Comparison of ENCODE assay signal across 8 mouse cellular contexts in the genomic region with DNA sequence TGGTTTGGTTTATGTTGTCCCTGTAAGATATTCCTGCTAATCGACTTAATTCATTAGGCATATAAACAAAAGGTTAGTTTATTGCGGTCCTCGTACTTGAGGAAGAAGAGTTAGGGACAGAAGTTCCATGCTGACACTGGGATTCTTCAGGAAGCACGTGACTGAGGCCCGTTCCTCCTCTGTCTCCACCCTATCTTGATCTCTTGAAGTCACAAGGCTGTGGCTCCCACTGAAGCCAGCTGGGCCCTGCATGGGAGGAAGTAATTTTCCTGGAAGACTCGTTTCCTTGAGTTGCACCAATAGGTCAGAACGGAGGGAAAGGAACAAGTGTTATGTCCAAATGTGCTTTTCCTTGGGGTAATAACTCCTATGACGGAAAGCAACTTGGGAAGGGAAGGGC. TPM values are rescaled to one million over a fixed set of nuclear protein-coding genes. Genes with fewer than 3 reads are reported as not detected.
A peak's percentile ranks its signal among the peaks of the same experiment; 100 is the strongest.
DNase-seq lines count a peak whose midpoint lies in the region; ATAC-seq lines count a peak whose summit lies in the region.

No protein-coding gene starts in this region.

- no peak overlapping the region for H3K4me3 ChIP-seq in heart, embryonic 11.5 days (ENCODE audit: low read depth, low read length)
- H3K4me3 ChIP-seq in kidney, embryonic 15.5 days (replicated peaks) = peak overlapping the region; percentile 77

- no peak overlapping the region for H3K9ac ChIP-seq in heart, embryonic 11.5 days (ENCODE audit: low read depth, low read length)
- H3K9ac ChIP-seq in kidney, embryonic 15.5 days = peak overlapping the region; percentile 81; the same call in 1 of the 2 replicates

- 54% methylated on average over 8 of the region's 8 CpGs for WGBS in heart, embryonic 11.5 days (ENCODE audit: insufficient replicate concordance)
- WGBS in kidney, embryonic 15.5 days = 56% methylated on average over 8 of the region's 8 CpGs

- H3K27ac ChIP-seq in heart, embryonic 11.5 days (ENCODE audit: low read depth, low read length) = no peak overlapping the region
- peak overlapping the region; percentile 89; the same call in 1 of the 2 replicates for H3K27ac ChIP-seq in kidney, embryonic 15.5 days

- no peaks in the 10 kb centered on the region for H3K9me3 ChIP-seq in heart, embryonic 11.5 days (replicated peaks; ENCODE audit: control insufficient read depth, low read length)
- H3K9me3 ChIP-seq in kidney, embryonic 15.5 days (replicated peaks) = no peaks in the 10 kb centered on the region

- no peak for ATAC-seq in heart, embryonic 11.5 days (replicated peaks; ENCODE audit: insufficient number of reproducible peaks, low FRiP score, low TSS enrichment)
- ATAC-seq in kidney, embryonic 15.5 days (replicated peaks; ENCODE audit: low FRiP score) = no peak

- H3K36me3 ChIP-seq in heart, embryonic 11.5 days (ENCODE audit: control insufficient read depth, insufficient read depth, low read length) = 0 out of 2 replicates have a peak, but pooled peaks cover 2% of the 10 kb centered on the region
- H3K36me3 ChIP-seq in kidney, embryonic 15.5 days = peaks cover 21% of the 10 kb centered on the region

- no peaks in the 10 kb centered on the region for H3K27me3 ChIP-seq in heart, embryonic 11.5 days (ENCODE audit: control insufficient read depth, insufficient read depth, low read length)
- H3K27me3 ChIP-seq in kidney, embryonic 15.5 days = no peaks in the 10 kb centered on the region

- peaks cover 22% of the 10 kb centered on the region for H3K4me1 ChIP-seq in heart, embryonic 11.5 days (ENCODE audit: control insufficient read depth, insufficient read depth, low read length)
- H3K4me1 ChIP-seq in kidney, embryonic 15.5 days = peaks cover 27% of the 10 kb centered on the region

- peak overlapping the region; percentile 60 for H3K4me2 ChIP-seq in heart, embryonic 11.5 days
- H3K4me2 ChIP-seq in kidney, embryonic 15.5 days = peak overlapping the region; percentile 72

- peak; percentile 23 for DNase-seq in urinary bladder, postnatal 14 days (ENCODE audit: low spot score)
- DNase-seq in urinary bladder, postnatal 25 days (ENCODE audit: low spot score) = no peak
- peak; percentile 23 to 43 for DNase-seq in lung, postnatal 4 days
- DNase-seq in urinary bladder, postnatal 10 days (ENCODE audit: low spot score) = no peak
- no peak for DNase-seq in cerebellum, postnatal 4 days (ENCODE audit: low spot score in 2 of 2)
- no peak for DNase-seq in urinary bladder, postnatal 36 days (ENCODE audit: low spot score in 2 of 2)

RNA-seq across cellular contexts. Expression of gene Slc38a6, which starts 1.0 kb away (rescaled TPM):
- 7.8 and 8.7 TPM in 2 replicates for polyA plus RNA-seq in heart, embryonic 11.5 days (2014; fragmentation: Nextera tagmentation; extraction: Ambion mirVana)
- polyA plus RNA-seq in kidney, embryonic 15.5 days (2015; fragmentation: Nextera tagmentation; extraction: Ambion mirVana) = 9.5 and 9.8 TPM in 2 replicates

RNA-seq across cellular contexts. Expression of gene Trmt5, which starts 1.1 kb away (rescaled TPM):
- 16.0 and 18.5 TPM in 2 replicates for polyA plus RNA-seq in heart, embryonic 11.5 days (2014; fragmentation: Nextera tagmentation; extraction: Ambion mirVana)
- polyA plus RNA-seq in kidney, embryonic 15.5 days (2015; fragmentation: Nextera tagmentation; extraction: Ambion mirVana) = 20.7 TPM in 2 replicates

Comparison
In these comparisons a context has a peak if more than half of its experiments do, and no peak if none do; other contexts are left out.
1. DNase-seq: peak in urinary bladder, postnatal 14 days (single experiment) and lung, postnatal 4 days (2 of 2); none in urinary bladder, postnatal 25 days (single experiment), urinary bladder, postnatal 10 days (single experiment), cerebellum, postnatal 4 days (0 of 2) and urinary bladder, postnatal 36 days (0 of 2).